Mouse (Mus musculus) granulocyte monocyte progenitor cell, adult 5-6 weeks (primary cell): ENCODE measurements at regions not wholly inside any gene's neighbourhood (a gene's known extent, or its start where the extent isn't known, plus 50 kb on each side); places are given as distances from the start of the nearest gene placed in this dataset.
"Not testable (repeated sequence)": the region's sequence is repeated elsewhere in the genome, so short reads cannot be mapped to it uniquely, and the experiment has no call there.

Experiments used
- ATAC-seq: replicated peaks from 2 replicates; pipeline ENCODE4 v1.8.0; 2016; ENCODE audit warnings: mild to moderate bottlenecking, moderate TSS enrichment, inconsistent platforms; ENCODE audit not compliant: poor library complexity, severe bottlenecking

DNA sequence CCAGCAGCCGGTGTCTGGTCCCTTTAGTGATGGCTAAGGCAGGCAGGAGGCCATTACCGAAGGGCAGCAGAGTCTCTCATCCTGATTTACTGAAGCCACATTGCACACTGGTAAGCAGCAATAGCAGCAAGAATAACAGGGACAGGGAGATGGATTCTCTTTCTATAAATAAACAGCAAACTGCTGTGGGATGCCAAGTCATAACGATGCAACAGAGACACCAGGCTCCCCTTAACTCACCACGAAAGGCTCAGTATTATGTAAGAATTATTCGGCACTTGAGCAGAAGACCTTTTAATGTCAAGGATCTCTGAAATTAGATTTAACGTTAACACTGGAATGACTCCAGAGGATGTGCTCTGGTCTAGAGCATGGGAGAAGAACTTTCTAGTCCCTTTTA is 202.1 kb downstream of the Ddx10 start:
- no peak for ATAC-seq

DNA sequence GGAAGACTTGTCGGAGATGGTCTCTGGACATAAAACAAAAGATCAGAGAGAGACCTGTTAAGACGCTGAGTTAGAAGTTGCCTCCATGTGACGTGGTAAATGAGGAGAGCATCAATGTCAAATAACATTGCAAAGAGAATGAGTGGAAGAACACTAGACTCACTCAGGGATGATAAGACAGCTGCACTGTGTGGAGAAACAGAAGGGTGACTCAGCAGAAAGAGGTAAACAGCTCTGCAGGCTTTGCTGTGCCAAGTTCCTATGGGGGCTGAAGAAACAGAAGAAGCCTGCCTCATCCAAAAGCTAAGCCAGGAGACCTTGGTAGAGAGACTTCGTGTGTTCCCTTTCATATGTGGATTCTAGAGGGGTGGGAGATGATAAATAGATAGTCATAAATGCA is 214.1 kb downstream of the Ddx10 start:
- no peak for ATAC-seq

DNA sequence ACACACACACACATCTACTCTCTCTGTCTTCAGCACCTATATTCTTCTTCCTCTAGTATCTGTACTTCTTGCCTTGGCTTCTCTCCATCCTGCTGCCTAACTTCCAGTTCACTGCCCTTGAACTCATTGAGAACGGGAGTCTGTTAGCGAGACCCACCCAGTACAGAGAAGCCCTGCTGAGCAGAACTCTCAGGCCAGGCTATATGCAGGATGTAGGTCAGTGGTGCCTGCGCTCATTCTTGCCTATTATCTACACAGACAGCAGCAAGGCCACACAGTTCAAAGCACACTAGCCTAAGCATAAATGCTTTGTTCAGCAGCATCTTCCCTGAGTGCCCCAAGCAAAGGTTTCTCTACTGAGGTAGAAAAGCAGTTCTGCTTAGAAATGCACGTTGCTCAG is 225.8 kb downstream of the Ddx10 start:
- ATAC-seq = no peak

DNA sequence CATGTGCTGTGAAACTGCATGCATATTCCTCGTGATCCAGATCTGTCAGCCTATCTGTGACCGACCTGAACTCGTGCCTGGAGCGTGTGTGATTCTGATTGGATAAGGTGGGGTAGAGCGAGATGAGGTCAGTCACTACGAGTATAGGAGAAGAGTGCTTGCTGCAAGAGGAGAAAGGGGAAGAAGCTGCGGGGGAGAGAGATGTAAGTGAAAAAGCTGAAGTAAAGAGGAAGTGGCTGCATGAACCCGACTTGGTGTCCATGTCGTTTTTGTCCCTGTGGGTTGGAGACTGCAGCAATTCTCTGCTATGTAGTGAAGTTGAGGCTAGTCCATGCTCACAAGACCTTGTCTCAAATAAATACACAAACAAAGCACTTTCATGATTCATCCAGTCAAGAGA is 237.1 kb downstream of the Ddx10 start:
- peak; percentile 46; the same call in 1 of the 2 replicates for ATAC-seq

DNA sequence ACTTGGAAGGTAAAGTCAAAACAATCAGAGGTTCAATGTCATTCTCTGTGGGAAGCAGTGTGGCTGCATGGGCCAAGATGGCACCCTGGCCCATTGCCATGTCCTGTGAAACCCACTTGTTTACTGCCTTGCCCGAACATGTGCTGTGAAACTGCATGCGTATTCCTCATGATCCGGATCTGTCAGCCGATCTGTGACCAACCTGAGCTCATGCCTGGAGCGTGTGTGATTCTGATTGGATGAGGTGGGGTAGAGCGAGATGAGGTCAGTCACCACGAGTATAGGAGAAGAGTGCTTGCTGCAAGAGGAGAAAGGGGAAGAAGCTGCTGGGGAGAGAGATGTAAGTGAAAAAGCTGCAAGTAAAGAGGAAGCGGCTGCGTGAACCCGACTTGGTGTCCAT is 240.5 kb downstream of the Ddx10 start:
- ATAC-seq = no peak; the same call in 1 of the 2 replicates

DNA sequence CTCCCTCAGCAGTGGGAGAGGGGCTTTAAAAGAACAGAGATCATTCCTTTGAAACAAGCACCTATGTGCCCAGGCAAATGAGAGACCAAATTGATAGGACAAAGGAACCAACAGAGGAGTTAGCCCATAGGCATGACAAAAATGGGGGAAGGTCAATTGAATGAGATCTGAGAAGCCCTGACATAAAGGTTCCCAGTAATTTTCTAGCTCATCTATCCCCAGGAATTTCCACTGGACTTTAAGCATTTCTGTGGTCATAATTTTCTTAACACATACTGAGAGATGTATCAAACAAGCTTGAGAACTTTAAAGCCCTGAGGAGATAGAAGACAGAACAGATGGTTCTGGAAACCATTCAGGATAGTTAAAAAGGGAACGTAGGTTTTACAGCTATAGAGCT is 241.8 kb downstream of the Ddx10 start:
- no peak for ATAC-seq

DNA sequence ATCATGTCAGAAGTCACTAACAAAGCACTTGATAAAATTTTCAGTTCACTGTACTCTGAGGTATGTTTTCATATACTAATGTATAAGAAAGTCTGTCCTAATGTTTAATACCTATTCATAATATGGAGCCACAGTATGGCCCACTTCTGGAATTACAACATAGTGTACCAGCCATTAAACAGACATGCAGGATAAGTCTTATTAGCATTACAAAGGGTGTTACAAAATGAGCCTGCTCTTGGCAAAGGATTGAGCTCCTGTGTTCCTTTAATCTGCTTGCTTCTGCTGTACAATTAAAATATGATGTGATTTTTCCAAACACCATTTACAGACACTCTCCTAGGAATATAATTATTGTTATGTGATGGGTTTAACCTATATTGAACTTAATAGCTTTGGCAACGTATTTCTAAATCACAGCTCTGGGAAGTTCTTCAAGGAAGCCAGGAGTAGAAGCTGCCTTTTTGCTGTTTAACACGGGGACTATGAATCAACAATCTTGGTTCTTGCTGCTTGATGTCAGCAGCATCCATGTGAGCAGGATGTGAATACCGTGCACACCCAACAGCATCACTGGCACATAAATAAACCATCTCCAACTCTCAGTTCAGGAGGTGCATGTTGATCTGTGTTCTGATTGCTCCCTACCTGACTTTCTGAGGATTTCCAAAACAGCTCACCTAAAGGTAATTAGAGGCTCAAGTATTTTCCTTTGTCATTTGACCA is 243.4 kb downstream of the Ddx10 start:
- ATAC-seq = no peak

DNA sequence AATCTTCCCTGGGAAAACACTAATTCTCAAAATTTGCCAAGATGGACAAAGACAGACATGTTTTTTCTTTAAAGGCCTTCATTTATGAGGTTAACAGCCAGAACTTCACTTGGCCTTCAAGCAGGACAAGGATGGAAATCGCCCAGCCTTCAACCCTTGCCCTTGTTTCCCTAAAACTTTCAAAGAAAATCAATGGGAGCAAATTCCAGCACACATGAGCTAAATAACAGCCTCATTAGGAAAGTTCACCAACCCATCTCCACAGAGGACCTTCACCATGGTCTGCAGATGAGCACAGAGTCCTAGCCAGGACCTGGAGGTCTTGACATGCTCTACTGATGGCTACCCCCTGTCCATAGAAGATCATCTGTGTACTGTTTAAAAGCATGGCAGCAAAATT is 271.8 kb downstream of the Ddx10 start:
- ATAC-seq = no peak

DNA sequence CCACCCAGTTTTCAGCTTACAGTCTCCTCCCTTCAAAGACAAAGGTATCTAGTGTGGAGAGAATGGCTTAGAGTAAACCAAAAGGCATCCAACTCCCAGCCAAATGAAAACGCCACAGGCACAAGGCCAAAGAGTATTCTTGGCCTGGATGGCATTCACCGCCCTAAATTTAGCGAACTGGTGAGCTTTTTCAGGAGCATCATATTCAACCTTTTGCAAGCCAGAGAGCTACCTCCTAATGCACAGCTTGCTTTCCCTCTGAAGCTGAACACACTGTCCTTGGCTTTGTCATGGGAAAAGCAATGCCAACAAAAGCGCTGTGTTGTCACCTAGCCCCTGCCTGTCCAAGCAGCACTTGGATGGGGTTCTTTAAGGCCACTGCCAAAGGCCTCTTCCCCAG is 282.2 kb downstream of the Ddx10 start:
- no peak for ATAC-seq

DNA sequence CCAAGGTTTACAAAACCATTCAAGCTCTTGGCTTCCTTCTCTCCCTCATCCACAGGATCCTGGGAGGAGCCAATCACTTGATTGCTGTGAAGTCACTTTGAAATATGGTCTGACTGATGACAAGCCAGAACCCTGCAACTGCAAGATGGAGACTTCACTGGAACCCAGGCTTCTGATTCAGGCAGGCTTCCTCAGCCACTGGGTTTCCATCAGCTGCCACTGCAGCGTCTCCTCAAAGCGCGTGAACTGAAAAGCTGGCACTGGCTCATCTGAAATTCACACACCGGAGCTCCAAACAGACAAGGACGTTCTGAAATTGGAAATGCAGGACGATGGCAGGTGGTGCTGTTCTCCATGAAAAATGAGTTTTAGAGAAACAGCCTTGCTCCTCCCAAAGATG is 280.1 kb upstream of the AI593442 start:
- no peak for ATAC-seq

DNA sequence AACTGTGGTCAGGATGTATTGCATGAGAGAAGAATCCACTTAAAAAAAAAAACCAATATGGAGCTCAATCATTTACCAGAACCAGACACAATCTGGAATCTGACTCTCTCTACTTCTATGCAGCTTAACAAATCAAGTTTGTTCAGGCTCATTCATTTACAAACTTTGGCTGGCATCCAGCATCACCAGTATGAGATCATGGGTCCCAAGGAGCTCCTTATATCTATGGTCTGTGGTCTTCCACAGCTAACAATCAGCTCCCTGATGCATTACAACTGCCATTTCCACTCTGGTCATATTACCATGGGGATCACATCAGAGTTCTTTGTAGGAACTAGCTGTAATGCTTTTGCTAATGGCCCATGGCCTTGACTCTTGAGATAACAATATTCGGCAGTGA is 277.7 kb upstream of the AI593442 start:
- no peak for ATAC-seq

DNA sequence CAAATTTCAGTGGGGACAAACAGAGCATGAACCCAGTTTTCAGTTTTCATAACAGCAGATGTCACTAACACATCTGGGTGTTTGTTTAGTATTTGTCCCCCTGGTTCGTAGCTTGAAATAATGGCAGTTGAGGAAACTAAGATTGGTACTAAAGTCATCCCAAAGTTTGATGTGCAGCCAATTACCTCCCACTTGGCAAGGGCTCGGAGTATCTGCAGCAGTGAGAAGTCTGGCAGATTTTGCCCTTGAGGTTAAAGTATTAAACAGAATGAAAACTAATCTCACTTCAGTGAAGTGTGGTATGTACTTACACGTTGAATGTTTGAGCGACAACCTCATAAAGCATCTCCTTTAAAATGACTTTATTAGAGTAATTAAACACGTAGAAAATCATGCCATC is 264.5 kb upstream of the AI593442 start:
- ATAC-seq = no peak

DNA sequence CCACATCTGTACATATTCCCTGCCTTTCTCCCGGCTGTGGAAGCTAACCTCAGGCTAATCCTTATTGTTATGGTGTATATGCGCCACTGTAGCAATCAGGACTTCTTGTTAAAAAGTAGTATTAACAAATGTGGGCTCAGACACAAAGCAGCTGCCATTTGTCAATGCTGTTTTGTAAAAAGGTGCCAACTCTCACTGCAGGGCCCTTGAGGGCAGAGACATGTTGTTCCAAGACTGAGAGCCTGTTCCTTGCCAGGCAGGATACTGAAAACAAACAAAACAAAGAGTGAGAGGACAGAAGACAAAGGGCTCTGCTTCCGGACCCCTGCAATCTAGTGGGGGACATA is 262.0 kb upstream of the AI593442 start:
- no peak for ATAC-seq

DNA sequence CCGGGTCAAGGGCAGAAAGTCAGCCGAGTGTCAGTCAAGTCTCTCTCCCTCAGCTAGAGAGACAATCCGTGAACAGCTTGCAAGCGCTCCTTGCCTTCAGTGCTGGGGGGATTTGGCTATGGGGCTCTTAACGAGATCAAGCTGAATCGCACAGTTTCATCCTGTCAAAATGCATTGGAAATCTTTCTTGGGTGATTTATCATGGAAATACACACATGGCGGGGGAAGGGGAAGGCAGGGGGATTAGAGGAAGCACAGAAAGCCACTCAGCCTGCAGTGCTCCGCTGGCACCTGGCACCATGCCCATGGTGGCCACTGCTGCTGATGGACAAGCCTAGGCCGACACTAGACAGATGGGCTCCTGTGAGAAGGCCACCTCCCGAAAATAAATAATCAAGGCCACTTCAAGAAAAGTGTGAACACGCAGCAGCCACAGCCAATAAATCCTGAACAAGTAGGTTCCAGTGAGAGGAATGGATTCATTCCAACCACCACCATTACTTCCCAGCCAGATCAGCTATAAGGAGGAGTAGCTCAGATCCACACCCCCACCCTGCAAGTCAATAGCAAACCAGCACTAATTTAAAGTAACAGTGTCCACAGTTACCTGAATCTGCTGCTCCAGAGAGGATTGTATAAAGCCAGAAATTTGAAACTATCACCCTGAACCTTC is 261.5 kb upstream of the AI593442 start:
- no peak for ATAC-seq

DNA sequence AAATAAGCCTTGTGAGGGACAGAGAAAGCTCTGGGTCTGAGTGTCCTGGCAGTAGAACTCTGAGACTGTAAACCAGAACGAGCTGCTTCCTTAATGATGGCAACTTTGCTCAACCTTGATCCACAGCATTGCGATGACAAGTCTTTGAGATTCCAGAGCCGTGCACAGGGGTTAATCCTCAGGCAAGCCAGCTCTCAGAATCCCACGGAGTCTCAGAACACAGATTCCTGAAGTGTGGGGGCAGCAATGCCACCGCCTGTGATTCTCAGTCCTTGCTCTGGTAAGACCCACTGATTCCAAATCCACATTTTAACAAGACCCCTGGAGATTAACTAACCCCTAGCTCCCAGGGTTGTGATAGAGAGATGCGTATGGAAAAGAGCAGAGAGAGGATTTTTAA is 255.5 kb upstream of the AI593442 start:
- ATAC-seq = no peak

DNA sequence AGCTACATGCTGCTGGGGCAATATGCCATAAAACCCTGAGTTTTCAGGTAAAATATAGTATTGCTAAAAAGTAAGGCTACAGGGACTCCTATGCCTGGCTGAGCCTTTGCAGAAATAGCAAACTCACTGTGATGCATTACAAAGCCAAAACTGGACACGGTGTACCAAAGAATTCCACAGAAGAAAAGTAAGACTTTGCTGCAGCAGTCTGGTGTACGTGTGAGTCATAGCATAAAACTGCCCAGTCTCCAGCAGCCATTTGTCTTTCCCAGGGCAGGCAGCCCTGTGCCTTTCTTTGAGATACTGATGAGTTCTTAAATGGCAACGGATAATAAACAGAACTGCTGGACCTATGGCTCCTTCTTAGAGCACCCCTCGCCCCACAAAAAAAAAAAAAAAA is 237.9 kb upstream of the AI593442 start:
- no peak for ATAC-seq

DNA sequence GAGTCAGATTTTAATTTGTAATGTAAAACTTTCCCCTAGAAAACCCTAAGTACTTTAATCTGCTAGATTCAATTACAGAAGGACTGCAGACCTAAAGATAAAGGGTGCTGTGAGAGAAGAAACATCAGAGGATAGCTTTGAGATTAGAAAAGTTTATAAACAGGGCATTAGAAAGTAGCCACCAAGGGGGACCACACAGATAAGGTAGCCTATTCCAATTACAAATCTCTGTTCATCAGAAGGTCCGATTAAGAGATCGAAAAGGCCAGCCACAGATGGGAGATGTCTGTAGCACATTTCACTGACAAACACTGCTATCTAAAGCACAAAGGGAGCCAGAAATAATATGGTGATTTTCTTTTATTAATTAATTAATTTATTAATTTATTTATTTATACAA is 209.1 kb upstream of the AI593442 start:
- not testable (repeated sequence) for ATAC-seq

DNA sequence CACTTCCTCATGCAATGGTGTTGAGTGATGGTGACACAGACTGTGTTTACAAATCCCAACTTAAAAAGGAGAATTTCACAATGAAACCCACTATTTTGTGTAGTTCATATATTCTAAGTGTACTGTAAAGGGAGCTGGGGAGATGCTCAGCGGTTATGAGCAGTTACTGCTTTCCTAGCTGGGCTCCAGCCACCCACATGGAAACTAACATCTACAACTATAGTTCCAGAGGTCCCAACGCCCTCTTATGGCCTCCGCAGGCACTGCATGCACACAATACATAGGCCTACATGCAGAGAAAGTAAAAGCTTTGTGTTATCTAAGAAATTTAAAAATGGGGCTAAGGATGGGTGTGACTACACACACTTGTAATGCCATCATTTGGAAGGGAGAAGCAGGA is 208.4 kb upstream of the AI593442 start:
- ATAC-seq = peak; percentile 35

DNA sequence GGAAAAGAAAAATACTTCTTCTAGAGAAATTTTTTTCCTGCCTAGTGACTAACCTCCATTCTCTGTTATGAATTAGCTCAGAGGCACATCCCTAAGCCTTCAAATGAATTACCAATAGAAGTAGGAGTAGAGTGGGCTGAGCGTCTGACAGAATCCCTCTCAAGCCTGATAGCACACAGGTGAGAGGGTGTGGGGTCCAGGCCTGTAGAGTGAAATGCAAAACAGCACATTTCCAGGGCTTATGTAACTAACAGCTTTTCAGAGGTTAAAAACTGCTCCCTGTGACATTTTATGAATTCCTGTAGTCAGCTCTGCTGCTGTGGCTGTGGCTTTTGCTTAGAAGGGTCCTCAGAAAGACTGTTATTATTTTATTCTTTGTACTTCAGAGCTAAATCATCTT is 187.7 kb upstream of the AI593442 start:
- ATAC-seq = no peak

DNA sequence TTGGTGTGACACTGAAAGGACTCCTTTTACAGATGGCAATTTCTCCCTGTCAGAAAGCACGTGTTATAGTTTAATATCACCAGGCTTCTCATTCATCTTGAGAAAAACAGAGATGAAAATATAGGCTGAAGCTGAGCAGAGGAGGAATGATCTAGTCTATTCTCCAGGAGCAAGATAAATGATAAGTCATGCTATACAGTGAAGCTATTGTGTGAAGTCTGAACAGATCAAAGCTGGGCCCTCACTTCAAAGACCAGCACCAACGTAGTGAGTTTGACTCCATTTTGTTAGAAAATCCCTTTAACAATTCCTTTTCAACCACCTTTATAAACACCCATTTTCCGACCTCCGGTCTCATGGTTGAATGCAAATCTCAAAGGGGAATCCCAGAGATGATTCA is 180.7 kb upstream of the AI593442 start:
- no peak for ATAC-seq

DNA sequence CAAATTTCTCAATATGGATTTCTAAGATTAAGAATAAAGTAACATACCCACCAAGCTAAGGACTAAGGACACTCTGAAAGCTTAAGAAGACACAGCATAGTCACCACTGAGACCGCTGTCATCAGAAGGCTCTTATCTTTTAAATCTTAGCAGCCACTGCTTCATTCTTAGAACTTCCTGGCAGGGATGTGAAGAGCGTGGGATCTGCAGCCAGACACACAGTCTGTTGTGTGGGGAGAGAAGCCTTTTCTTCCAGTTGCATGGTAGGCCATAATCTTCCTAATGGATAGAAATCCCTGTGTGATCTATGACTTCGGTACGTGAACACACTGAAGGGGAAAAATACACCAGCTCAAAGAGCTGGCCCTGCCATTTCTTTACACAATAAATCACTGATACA is 178.8 kb upstream of the AI593442 start:
- ATAC-seq = no peak

DNA sequence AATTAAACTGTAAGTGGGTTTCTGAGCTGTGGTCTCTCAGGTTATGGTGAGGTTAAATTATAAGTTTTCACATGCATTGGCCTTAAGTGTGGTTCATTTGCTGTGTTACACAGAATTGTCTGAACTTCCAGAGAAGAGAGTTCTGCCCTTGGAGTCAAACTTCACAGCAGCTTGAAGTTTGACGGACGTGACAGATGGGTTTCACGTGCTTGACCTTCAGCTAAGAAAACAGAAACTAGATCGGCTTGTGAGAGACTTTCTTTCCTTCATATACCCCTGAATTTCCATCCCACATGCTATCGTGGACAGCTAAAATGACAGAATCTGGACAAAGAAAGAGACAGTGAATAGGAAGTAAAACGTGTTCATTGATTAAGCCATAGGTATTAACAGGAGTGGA is 173.8 kb upstream of the AI593442 start:
- no peak for ATAC-seq
